Mouse (Mus musculus) liver, adult 2 months (tissue): Measurements from ENCODE around the gene Spag17.

ENCODE experiments used
- CTCF ChIP-seq: fragments of 200-500 bp; IDR thresholded peaks from 2 replicates; pipeline ENCODE4 v1.5.1; 2011; ENCODE audit warnings: low read depth, low read length, control low read depth
- POLR2A ChIP-seq: fragments of 200-500 bp; IDR thresholded peaks from 2 replicates; pipeline ENCODE4 v1.6.1; 2011; ENCODE audit warnings: low read length, control low read depth; ENCODE audit not compliant: insufficient read depth; ENCODE audit errors: extremely low read depth

GRCm38 (mm10) chr3:100122445-100122844 is 237.2 kb downstream of the Spag17 start:
- TF ChIP-seq CTCF (no peak), POLR2A (no peak)
